Mouse (Mus musculus): Measurements from ENCODE around the gene Hrk. TPM values are rescaled to one million over a fixed set of nuclear protein-coding genes. Genes with fewer than 3 reads are reported as not detected.

Gene Hrk
- polyA plus RNA-seq, 1 experiment from 2014 or later = 4.3 TPM

DNA sequence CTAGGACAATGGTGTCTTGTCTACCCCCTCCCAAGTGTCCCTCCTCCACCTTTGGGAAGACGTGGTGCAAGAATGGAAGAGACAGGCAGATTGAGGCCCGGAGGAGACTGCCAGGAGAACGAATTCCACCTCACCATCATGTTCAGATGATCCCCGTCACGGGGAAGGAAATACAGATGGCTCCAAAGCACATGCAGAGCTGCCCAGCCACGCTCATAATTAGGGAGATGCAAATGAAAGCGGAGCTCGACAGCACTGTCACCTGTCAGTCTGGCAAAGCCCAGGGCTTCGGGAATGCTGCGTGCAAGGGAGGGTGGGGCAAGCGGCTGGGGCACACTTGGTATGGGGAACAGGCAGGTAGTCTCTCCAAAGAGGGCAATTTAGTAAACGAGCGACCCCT is 33.0 kb downstream of the Hrk start:
- H3K4me2 ChIP-seq (replicated peaks) = no peak overlapping the region
- WGBS = 71% methylated on average over 13 of the region's 13 CpGs
- no peak for DNase-seq (ENCODE audit: low spot score)

GRCm38 (mm10) chr5:118199670-118200069 is 35.2 kb downstream of the Hrk start:
- Histone ChIP-seq H3K4me2 (replicated peaks) (no peak overlapping the region), H3K9ac (no peak overlapping the region), H3K27me3 (ENCODE audit: control insufficient read depth, insufficient read depth, low read length) (no peaks in the 10 kb centered on the region), H3K4me1 (replicated peaks; ENCODE audit: control insufficient read depth, insufficient read depth, low read length) (no peaks in the 10 kb centered on the region), H3K9me3 (ENCODE audit: control insufficient read depth, low read length) (no peaks in the 10 kb centered on the region), H3K4me3 (replicated peaks; ENCODE audit: low read length) (no peak overlapping the region), H3K36me3 (replicated peaks; ENCODE audit: control insufficient read depth, insufficient read depth) (peaks cover 34% of the 10 kb centered on the region), H3K27ac (no peak overlapping the region)
- WGBS = 59% methylated on average over 5 of the region's 5 CpGs
- DNase-seq (ENCODE audit: low spot score) (no peak), ATAC-seq (ENCODE audit: low FRiP score) (no peak)

More for the DNA sequence above, 33.0 kb downstream of the Hrk start:
- H3K4me1 ChIP-seq (replicated peaks; ENCODE audit: control insufficient read depth, insufficient read depth, low read length) = peaks cover 3% of the 10 kb centered on the region; the same call in 1 of the 2 replicates
- H3K4me3 ChIP-seq (replicated peaks; ENCODE audit: low read length) = no peak overlapping the region
- ATAC-seq (ENCODE audit: low FRiP score) = no peak
- no peaks in the 10 kb centered on the region for H3K27me3 ChIP-seq (ENCODE audit: control insufficient read depth, insufficient read depth, low read length)
- peaks cover 34% of the 10 kb centered on the region for H3K36me3 ChIP-seq (replicated peaks; ENCODE audit: control insufficient read depth, insufficient read depth)
- H3K27ac ChIP-seq = no peak overlapping the region
- H3K9me3 ChIP-seq (ENCODE audit: control insufficient read depth, low read length) = no peaks in the 10 kb centered on the region
- no peak overlapping the region for H3K9ac ChIP-seq

DNA sequence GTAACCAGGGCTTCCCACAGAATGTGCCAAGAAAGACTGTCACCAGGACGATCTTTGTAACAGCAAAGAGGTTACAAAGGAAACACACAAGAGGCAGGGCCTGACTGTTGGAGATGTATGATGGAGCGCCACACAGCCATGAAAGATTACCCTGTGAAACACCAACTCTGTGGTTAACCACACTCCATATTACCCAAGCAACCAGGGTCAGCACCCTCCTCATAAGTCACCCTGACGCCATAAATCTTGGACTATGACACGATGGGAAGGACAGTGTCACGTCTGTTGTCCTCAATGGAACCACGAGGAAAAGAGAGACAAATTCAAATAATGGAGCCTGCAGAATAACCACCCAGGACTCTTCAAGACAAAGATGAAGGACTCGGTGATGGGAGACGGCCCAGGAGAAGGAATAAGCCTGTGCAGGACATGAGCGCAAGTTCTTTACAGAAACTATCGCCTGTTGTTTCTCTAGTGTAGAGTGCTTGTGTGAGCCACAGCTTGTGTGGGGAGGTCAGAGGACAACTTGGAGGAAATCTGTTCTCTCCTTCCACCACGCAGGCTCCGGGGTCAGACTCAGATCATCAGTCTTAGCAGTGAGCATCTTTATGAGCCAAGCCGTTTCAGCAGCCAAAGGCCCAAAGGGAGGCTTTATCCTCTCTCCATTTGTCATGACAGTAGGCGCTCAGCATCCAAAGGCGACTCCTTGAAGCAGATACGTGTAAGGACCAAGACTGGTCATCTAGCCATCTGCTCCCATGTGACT is 40.4 kb downstream of the Hrk start:
- Histone ChIP-seq H3K27ac (no peak overlapping the region), H3K36me3 (replicated peaks; ENCODE audit: control insufficient read depth, insufficient read depth) (peaks cover 31% of the 10 kb centered on the region), H3K4me2 (replicated peaks) (no peak overlapping the region), H3K27me3 (ENCODE audit: control insufficient read depth, insufficient read depth, low read length) (no peaks in the 10 kb centered on the region), H3K9me3 (ENCODE audit: control insufficient read depth, low read length) (no peaks in the 10 kb centered on the region), H3K4me3 (replicated peaks; ENCODE audit: low read length) (no peak overlapping the region), H3K4me1 (replicated peaks; ENCODE audit: control insufficient read depth, insufficient read depth, low read length) (no peaks in the 10 kb centered on the region), H3K9ac (no peak overlapping the region)
- DNase-seq (ENCODE audit: low spot score) = no peak
- no peak for ATAC-seq (ENCODE audit: low FRiP score)
- 66% methylated on average over 16 of the region's 16 CpGs for WGBS

- WGBS = 28% methylated on average over 8 of the region's 8 CpGs
Measured at GRCm38 (mm10) chr5:118205852-118206251, 41.4 kb downstream of the Hrk start.

DNA sequence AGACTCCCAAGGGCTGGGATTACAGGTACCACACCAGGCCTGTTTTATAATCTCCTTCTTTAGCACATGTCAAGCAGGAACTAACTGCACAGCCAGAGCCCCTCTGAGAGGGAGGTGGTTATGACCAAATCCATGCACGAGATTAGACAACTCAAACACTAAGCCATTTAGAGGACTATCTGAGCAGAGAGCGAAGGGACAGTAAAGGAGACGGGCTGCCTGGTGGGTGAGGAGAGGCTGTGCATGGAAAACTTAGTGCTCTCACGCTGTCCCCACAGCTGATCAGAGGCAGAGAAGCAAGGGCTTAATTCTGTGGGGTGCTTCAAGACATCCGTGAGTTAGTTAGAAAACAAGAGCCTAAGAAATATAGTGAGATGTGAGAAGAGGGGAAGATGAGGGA is 49.6 kb downstream of the Hrk start:
- H3K4me3 ChIP-seq (replicated peaks; ENCODE audit: low read length) = peak overlapping the region; percentile 19; the same call in 1 of the 2 replicates
- peak overlapping the region; percentile 38; the same call in 1 of the 2 replicates for H3K27ac ChIP-seq
- peaks cover 19% of the 10 kb centered on the region for H3K4me1 ChIP-seq (replicated peaks; ENCODE audit: control insufficient read depth, insufficient read depth, low read length)
- peak overlapping the region; percentile 58 for H3K4me2 ChIP-seq (replicated peaks)
- no peaks in the 10 kb centered on the region for H3K9me3 ChIP-seq (ENCODE audit: control insufficient read depth, low read length)
- H3K36me3 ChIP-seq (replicated peaks; ENCODE audit: control insufficient read depth, insufficient read depth) = peaks cover 7% of the 10 kb centered on the region; the same call in 1 of the 2 replicates
- ATAC-seq (ENCODE audit: low FRiP score) (peak; percentile 47; the same call in 1 of the 2 replicates), DNase-seq (ENCODE audit: low spot score) (no peak)
- H3K27me3 ChIP-seq (ENCODE audit: control insufficient read depth, insufficient read depth, low read length) = no peaks in the 10 kb centered on the region
- H3K9ac ChIP-seq = peak overlapping the region; percentile 57; the same call in 1 of the 2 replicates
- 20% methylated on average over 5 of the region's 5 CpGs for WGBS

More at GRCm38 (mm10) chr5:118205852-118206251, 41.4 kb downstream of the Hrk start:
- Histone ChIP-seq H3K27me3 (ENCODE audit: control insufficient read depth, insufficient read depth, low read length) (no peaks in the 10 kb centered on the region), H3K9ac (no peak overlapping the region), H3K27ac (no peak overlapping the region), H3K9me3 (ENCODE audit: control insufficient read depth, low read length) (no peaks in the 10 kb centered on the region), H3K4me1 (replicated peaks; ENCODE audit: control insufficient read depth, insufficient read depth, low read length) (no peaks in the 10 kb centered on the region), H3K36me3 (replicated peaks; ENCODE audit: control insufficient read depth, insufficient read depth) (peaks cover 21% of the 10 kb centered on the region), H3K4me2 (replicated peaks) (no peak overlapping the region), H3K4me3 (replicated peaks; ENCODE audit: low read length) (no peak overlapping the region)
- ATAC-seq (ENCODE audit: low FRiP score) (no peak), DNase-seq (ENCODE audit: low spot score) (no peak)

- 4% methylated on average over 24 of the region's 24 CpGs for WGBS
- Histone ChIP-seq H3K4me1 (replicated peaks; ENCODE audit: control insufficient read depth, insufficient read depth, low read length) (peaks cover 19% of the 10 kb centered on the region), H3K36me3 (replicated peaks; ENCODE audit: control insufficient read depth, insufficient read depth) (peaks cover 7% of the 10 kb centered on the region; the same call in 1 of the 2 replicates), H3K9me3 (ENCODE audit: control insufficient read depth, low read length) (no peaks in the 10 kb centered on the region), H3K27ac (peak overlapping the region; percentile 38), H3K9ac (peak overlapping the region; percentile 57), H3K27me3 (ENCODE audit: control insufficient read depth, insufficient read depth, low read length) (no peaks in the 10 kb centered on the region), H3K4me3 (replicated peaks; ENCODE audit: low read length) (peak overlapping the region; percentile 19), H3K4me2 (replicated peaks) (peak overlapping the region; percentile 58)
- DNase-seq (ENCODE audit: low spot score) (peak; percentile 77), ATAC-seq (ENCODE audit: low FRiP score) (peak; percentile 81)
Measured at GRCm38 (mm10) chr5:118214418-118215154, 50.1 kb downstream of the Hrk start.

- H3K27me3 ChIP-seq (ENCODE audit: control insufficient read depth, insufficient read depth, low read length) = no peaks in the 10 kb centered on the region
- WGBS = 47% methylated on average over 6 of the region's 6 CpGs
- 0 out of 2 replicates have a peak overlapping the region, but pooled peaks have one; percentile 39 for H3K27ac ChIP-seq
- H3K4me3 ChIP-seq (replicated peaks; ENCODE audit: low read length) = no peak overlapping the region
- peaks cover 21% of the 10 kb centered on the region for H3K4me1 ChIP-seq (replicated peaks; ENCODE audit: control insufficient read depth, insufficient read depth, low read length)
- no peaks in the 10 kb centered on the region for H3K9me3 ChIP-seq (ENCODE audit: control insufficient read depth, low read length)
- no peak overlapping the region for H3K9ac ChIP-seq
- no peak overlapping the region for H3K4me2 ChIP-seq (replicated peaks)
- ATAC-seq (ENCODE audit: low FRiP score) = no peak
- peaks cover 24% of the 10 kb centered on the region for H3K36me3 ChIP-seq (replicated peaks; ENCODE audit: control insufficient read depth, insufficient read depth)
- DNase-seq (ENCODE audit: low spot score) = no peak
Measured at GRCm38 (mm10) chr5:118217410-118217809, 53.0 kb downstream of the Hrk start.

- Histone ChIP-seq H3K4me1 (replicated peaks; ENCODE audit: control insufficient read depth, insufficient read depth, low read length) (peaks cover 13% of the 10 kb centered on the region; the same call in 1 of the 2 replicates), H3K27ac (peak overlapping the region; percentile 66), H3K4me3 (replicated peaks; ENCODE audit: low read length) (no peak overlapping the region), H3K9me3 (ENCODE audit: control insufficient read depth, low read length) (no peaks in the 10 kb centered on the region), H3K36me3 (replicated peaks; ENCODE audit: control insufficient read depth, insufficient read depth) (peaks cover 50% of the 10 kb centered on the region), H3K9ac (0 out of 2 replicates have a peak overlapping the region, but pooled peaks have one; percentile 3), H3K4me2 (replicated peaks) (no peak overlapping the region), H3K27me3 (ENCODE audit: control insufficient read depth, insufficient read depth, low read length) (no peaks in the 10 kb centered on the region)
- peak; percentile 59; the same call in 1 of the 2 replicates for ATAC-seq (ENCODE audit: low FRiP score)
- 41% methylated on average over 9 of the region's 9 CpGs for WGBS
- DNase-seq (ENCODE audit: low spot score) = peak; percentile 35
Measured at GRCm38 (mm10) chr5:118223142-118223757, 58.8 kb downstream of the Hrk start.

Measured in hindbrain, embryonic 14.5 days (tissue).